Mouse (Mus musculus): ENCODE results near the gene Olfr985. TPM values are rescaled to one million over a fixed set of nuclear protein-coding genes. Genes with fewer than 3 reads are reported as not detected.

Olfr985 gene
- polyA plus RNA-seq, 1 experiment from 2014 or later = not detected

Other genes with a start within 250 kb of the Olfr985 start
- not detected in 2 replicates for gene Olfr229, start 222.8 kb downstream of the Olfr985 start, polyA plus RNA-seq (2016; fragmentation: Nextera tagmentation; extraction: Ambion mirVana)
- gene Olfr974, start 192.7 kb downstream of the Olfr985 start, polyA plus RNA-seq (2016; fragmentation: Nextera tagmentation; extraction: Ambion mirVana) = not detected in 2 replicates
- not detected in 2 replicates for gene Olfr975, start 178.1 kb downstream of the Olfr985 start, polyA plus RNA-seq (2016; fragmentation: Nextera tagmentation; extraction: Ambion mirVana)
- gene Olfr976, start 169.1 kb downstream of the Olfr985 start, polyA plus RNA-seq (2016; fragmentation: Nextera tagmentation; extraction: Ambion mirVana) = not detected in 2 replicates
- not detected in 2 replicates for gene Olfr978, start 138.1 kb downstream of the Olfr985 start, polyA plus RNA-seq (2016; fragmentation: Nextera tagmentation; extraction: Ambion mirVana)
- gene Olfr979, start 126.7 kb downstream of the Olfr985 start, polyA plus RNA-seq (2016; fragmentation: Nextera tagmentation; extraction: Ambion mirVana) = not detected in 2 replicates
- gene Olfr980, start 120.6 kb downstream of the Olfr985 start, polyA plus RNA-seq (2016; fragmentation: Nextera tagmentation; extraction: Ambion mirVana) = not detected in 2 replicates
- gene Olfr981, start 108.7 kb downstream of the Olfr985 start, polyA plus RNA-seq (2016; fragmentation: Nextera tagmentation; extraction: Ambion mirVana) = not detected in 2 replicates
- gene Olfr982, start 56.4 kb downstream of the Olfr985 start, polyA plus RNA-seq (2016; fragmentation: Nextera tagmentation; extraction: Ambion mirVana) = not detected in 2 replicates
- gene Olfr983, start 36.6 kb downstream of the Olfr985 start, polyA plus RNA-seq (2016; fragmentation: Nextera tagmentation; extraction: Ambion mirVana) = not detected in 2 replicates
- gene Olfr984, start 16.0 kb downstream of the Olfr985 start, polyA plus RNA-seq (2016; fragmentation: Nextera tagmentation; extraction: Ambion mirVana) = not detected in 2 replicates
- gene Tmem225, start 17.9 kb upstream of the Olfr985 start, polyA plus RNA-seq (2016; fragmentation: Nextera tagmentation; extraction: Ambion mirVana) = not detected in 2 replicates
- gene Olfr986, start 50.7 kb upstream of the Olfr985 start, polyA plus RNA-seq (2016; fragmentation: Nextera tagmentation; extraction: Ambion mirVana) = not detected in 2 replicates
- 7.5 and 8.1 TPM in 2 replicates for gene Zfp202, start 62.1 kb upstream of the Olfr985 start, polyA plus RNA-seq (2016; fragmentation: Nextera tagmentation; extraction: Ambion mirVana)
- gene Scn3b, start 139.0 kb upstream of the Olfr985 start, polyA plus RNA-seq (2016; fragmentation: Nextera tagmentation; extraction: Ambion mirVana) = 1.2 and 2.2 TPM in 2 replicates